Mouse (Mus musculus) monocyte, adult 5-6 weeks (primary cell): ENCODE data around the gene Pilra. TPM values are rescaled to one million over a fixed set of nuclear protein-coding genes. Genes with fewer than 3 reads are reported as not detected.

Experiments used
- ATAC-seq: fragments of 153-309, 156-312 bp; replicated peaks from 2 replicates; pipeline ENCODE4 v1.8.0; 2017; ENCODE audit warnings: mild to moderate bottlenecking; ENCODE audit not compliant: low TSS enrichment, insufficient number of reproducible peaks, severe bottlenecking, poor library complexity, low FRiP score
- total RNA-seq: library from RNA; stranded (forward); fragments of 200-1000, 200-491, 200-594 nt; gene quantifications from 3 replicates; pipeline ENCODE4 v1.2.3, GENCODE M21; 2017

The Pilra gene
- total RNA-seq, 1 experiment from 2014 or later: 257 TPM

- ATAC-seq: no peak
Observed at GRCm38 (mm10) chr5:137826421-137826820, 9.7 kb downstream of the Pilra start.

- ATAC-seq: no peak
Observed at GRCm38 (mm10) chr5:137825971-137826370, 10.1 kb downstream of the Pilra start.

- ATAC-seq: peak; percentile 38
Observed at GRCm38 (mm10) chr5:137825030-137825429, 11.1 kb downstream of the Pilra start.

GRCm38 (mm10) chr5:137823455-137824045, 12.5 kb downstream of the Pilra start:
- ATAC-seq: no peak

- no peak for ATAC-seq
Observed at GRCm38 (mm10) chr5:137822602-137823001, 13.5 kb downstream of the Pilra start.

GRCm38 (mm10) chr5:137822126-137822525, 14.0 kb downstream of the Pilra start:
- ATAC-seq: no peak

- no peak for ATAC-seq
Observed at GRCm38 (mm10) chr5:137817466-137818222, 18.4 kb downstream of the Pilra start.

GRCm38 (mm10) chr5:137808316-137808715, 27.8 kb downstream of the Pilra start:
- no peak for ATAC-seq

GRCm38 (mm10) chr5:137806158-137806557, 29.9 kb downstream of the Pilra start:
- no peak for ATAC-seq

- ATAC-seq: no peak
Observed at GRCm38 (mm10) chr5:137800917-137801316, 35.2 kb downstream of the Pilra start.

GRCm38 (mm10) chr5:137796606-137797005, 39.5 kb downstream of the Pilra start:
- ATAC-seq: no peak

- ATAC-seq: no peak
Observed at GRCm38 (mm10) chr5:137791553-137791952, 44.5 kb downstream of the Pilra start.

GRCm38 (mm10) chr5:137788946-137789531, 47.0 kb downstream of the Pilra start:
- ATAC-seq: no peak

- ATAC-seq: no peak
Observed at GRCm38 (mm10) chr5:137788171-137788570, 47.9 kb downstream of the Pilra start.

GRCm38 (mm10) chr5:137787151-137787928, 48.7 kb downstream of the Pilra start, which contains the start of the genes Mepce and Zcwpw1:
Gene Mepce (minus strand): TSS chr5:137787655.
Gene Zcwpw1 (plus strand): TSS chr5:137787798.
- peak; percentile 51 for ATAC-seq

GRCm38 (mm10) chr5:137786109-137786942, 49.8 kb downstream of the Pilra start:
- ATAC-seq: peak; percentile 77

GRCm38 (mm10) chr5:137785164-137786031, 50.7 kb downstream of the Pilra start:
- no peak for ATAC-seq
